Mouse (Mus musculus): ENCODE measurements around the gene Vwa5b2. TPM values are rescaled to one million over a fixed set of nuclear protein-coding genes. Genes with fewer than 3 reads are reported as not detected.
A peak's percentile ranks its signal among the peaks of the same experiment; 100 is the strongest.

The Vwa5b2 gene
- total RNA-seq, 4 experiments from 2014 or later = 0.13 TPM; not detected in 3

DNA sequence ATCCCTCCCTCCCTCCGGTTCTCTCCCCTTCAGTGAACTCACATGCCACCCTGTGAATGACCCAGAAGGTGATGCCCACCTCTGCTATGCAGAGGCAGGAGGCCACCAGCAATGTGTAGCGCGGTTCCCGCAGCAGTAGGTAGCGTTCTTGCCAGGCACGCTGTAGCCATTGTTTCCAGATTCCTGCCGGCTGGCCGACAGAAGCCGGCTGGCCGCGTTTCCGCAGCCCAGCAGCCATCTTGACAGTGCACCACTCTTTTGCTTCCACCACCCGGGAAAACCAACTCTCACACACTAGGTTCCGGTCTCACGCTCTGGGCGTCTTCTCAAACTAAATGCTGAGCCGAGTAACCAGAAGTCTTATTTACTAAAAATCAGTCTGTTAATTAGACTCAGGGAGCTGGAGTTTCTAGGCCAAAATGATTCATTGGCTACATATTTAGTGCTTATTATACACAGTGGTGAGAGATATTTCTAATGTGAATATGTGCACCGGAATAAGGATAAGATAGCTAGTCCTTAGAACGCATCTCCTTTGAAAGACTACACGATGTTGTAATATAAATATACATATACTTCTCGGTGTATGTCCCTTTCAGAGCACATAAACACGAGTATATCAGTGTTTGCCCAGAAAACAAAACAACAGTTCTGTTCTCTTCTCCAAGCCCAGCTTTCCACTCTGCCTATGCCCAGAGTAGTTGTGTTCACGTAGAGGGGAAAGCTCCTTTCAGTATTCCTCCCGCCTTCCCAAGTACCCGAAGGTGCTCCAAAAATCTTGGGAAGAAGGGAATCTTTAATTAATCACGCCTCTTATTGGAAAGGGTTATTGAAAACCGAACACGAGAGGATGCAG is 21.5 kb downstream of the Vwa5b2 start:
- DNase-seq (ENCODE audit: low spot score in 2 of 2) = peak; percentile 57 to 62

DNA sequence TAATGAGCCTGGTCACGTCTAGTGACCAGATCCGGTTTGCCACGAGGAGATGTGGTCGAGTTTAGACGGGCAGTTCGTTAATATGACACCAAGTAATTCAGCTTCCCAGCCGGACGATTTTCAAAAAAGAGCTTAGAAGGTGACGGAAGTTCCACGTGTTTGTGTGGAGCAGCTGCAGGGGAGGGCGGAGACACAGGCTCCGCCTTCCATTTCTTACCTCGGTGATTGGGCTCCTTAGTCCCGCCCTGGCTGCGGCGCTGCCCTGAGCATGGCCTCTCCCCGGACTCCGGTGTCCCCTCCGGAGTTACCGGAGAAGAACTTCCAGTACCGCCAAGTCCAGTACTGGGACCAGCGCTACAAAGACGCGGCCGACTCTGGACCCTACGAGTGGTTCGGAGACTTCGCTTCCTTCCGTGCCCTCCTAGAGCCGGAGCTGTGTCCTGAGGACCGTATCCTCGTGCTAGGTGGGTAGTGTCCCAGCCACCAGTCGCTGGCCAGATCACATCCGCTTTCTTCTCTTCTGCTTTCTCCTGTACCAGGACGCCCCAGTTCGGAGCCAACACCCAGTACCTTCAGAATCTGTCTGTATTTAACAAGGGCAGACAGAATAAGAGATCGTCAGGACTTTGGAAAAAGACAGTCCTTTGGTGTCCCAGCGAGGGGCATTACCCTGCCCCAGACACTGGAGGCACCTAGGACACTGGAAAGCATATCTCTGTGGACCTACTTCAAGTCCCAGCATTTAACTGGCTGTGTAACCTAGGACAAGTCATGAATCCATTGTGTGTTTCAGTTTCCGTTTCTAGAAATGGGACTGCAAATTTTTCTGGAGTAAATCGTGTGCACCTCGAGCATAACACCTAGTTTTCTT is 22.3 kb downstream of the Vwa5b2 start, which contains the start of the genes Eef1akmt4, Gm49333 and Alg3:
Eef1akmt4 (plus strand) TSS at position 237 of the 871 bp plus-strand sequence.
Gm49333 (plus strand) TSS at position 254 of the 871 bp plus-strand sequence.
Alg3 (minus strand) TSS at position 379 of the 871 bp plus-strand sequence.
- peak; percentile 81 to 86 for DNase-seq (ENCODE audit: low spot score in 2 of 2)

DNA sequence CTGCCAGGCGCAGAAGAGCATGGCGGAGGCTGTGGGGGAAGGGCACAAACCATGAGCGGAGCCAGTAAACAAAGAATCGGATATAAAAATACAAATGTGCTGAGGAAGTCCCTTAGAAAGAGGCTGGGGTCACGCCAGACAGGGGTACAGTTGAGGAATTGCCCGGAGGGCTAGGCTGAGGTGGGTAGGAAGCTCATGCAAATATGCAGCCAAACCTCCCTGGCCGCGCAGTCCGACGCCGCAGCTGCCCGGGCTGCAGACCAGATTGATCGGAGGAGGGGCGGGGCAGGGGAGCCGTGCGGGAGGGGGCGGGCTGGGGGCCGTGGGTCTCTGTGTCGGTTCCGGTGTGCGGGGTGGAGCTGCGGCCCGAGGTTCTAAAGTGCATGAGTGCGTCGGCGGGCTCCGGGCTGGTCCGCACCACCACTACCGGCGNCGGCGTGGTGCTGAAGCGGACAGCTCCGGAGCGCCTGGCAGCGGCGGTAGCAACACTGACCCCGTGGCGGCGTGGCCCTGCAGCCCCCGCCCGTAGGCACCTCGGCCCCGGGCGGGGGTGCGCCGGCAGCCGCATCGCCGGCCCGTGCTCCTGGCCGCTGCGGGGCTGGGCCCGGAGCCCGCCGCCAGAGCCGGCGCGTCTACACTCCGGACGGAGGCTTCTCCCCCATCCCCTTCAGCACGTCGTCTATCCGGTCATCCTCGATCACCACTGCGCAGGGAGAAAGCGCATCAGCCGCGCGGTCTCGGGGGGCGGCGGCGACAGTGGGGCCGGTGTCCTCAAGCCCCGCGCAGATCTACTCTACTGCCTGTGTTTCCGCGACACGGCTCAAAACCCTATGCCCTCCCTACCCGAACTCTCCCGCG is 30.5 kb downstream of the Vwa5b2 start:
- no peak for DNase-seq (ENCODE audit: low spot score in 2 of 2)

DNA sequence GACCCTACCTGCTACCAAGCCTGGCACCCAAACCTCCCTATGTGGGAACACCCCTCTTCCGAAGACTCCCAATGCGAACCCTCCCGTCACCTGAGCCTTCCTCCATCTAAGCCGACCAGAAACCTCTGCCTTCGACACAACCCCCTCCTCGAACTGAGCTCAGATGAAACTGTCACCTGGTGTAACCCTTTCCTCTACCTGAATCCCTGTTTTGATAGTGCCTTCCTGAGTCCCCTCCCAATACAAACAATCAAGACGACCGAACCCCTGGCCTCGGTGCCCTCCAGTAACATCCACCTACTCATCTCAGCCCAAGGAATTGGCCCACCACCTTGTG is 31.1 kb downstream of the Vwa5b2 start:
- DNase-seq (ENCODE audit: low spot score in 2 of 2) = no peak

DNA sequence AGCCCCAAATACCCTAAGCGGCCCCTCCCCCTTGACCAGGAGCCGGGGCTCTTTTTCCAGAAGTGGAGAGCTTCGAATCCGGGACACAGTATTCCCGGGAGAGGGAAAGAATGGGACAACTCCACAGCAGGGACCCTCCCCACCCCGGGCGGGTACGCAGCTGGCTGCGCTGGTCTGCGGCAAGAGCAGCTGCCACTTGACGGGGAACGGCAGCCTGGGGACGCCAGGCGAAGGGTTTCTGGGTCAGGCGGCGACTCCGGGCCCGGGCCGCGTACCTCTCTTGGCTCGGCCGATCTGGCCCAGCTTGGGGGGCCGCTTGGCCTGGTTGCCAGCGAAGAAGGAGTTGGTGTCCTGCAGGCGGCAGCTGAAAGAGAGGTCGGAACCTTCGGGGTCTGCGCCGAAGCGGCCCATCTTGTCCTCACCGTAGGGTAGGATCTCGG is 31.5 kb downstream of the Vwa5b2 start:
- DNase-seq (ENCODE audit: low spot score in 2 of 2) = no peak

DNA sequence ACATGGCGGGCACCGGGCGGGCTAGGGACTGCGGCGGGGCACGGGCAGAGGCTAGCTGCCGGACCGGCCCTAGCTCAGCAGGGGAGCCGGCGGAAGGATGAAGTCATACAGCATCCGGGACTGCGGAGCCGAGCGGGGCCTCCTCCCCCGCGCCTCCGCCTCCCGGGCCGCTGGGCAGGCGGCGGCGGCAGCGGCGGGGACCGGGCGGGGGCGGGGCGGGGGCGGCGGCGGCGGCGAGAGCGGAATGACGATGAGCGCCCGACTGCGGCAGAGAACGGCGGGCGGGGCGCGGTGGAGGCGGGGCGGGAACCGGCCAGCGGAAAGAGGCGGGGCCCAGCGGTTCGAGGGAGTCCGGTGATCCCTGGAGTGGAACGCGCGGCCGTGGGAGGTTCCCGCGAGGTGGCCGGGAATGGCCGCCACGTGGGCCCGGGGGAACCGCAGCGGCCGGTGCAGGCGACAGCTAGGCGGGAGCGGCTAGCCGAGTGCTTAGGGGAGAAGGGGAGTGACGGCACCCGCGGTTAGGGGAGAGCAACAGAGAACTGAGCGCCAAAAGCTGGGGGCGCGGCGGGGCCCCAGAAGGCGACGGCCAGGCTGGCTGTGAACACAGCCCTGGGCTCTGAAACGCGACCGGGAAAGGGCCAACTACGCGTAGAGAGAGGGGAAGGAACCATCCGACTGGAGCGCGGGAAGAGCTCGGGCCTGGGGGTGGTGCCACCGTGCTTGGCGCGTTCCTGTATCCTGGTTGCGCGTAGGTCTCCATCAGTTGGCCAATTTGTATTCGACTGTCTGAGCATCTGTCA is 32.1 kb downstream of the Vwa5b2 start, which contains the start of gene Camk2n2:
Camk2n2 (minus strand) TSS at position 97 of the 800 bp plus-strand sequence.
- peak in 1 of 2 experiments; percentile 40 for DNase-seq (ENCODE audit: low spot score in 2 of 2)

DNA sequence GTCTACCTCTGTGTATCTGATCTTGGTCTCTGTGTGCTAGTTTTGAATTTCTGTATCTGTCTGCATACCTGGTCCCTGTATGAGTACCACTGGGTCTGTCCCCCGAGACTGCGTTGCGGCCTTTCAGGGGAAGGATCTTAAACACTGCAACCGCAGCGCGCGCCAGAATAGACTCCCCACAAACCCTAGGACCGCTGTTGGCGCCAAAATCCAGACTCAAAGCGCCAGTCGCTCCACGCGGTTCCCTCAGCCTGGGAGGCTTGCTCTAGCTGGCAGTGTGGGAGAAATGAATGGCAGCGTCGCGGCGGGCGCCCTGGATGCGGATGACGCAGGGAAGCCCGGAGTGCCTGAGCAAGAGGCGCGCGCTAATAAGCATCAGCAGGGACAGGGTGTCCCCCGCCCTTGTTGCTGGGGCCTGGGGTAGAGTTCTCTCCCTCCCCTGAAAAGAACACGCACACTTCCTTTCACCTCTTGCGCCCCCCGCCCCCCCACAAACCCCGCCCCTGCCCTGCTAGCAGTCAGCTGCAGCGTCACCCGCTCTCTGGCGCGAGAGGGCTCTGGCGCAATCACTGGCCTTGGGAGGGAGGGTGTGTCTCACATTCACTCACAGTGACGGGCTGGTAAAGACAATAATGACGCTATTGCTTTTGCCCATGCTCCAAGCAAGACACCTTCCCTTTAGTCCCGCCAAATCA is 32.9 kb downstream of the Vwa5b2 start:
- no peak for DNase-seq (ENCODE audit: low spot score in 2 of 2)

DNA sequence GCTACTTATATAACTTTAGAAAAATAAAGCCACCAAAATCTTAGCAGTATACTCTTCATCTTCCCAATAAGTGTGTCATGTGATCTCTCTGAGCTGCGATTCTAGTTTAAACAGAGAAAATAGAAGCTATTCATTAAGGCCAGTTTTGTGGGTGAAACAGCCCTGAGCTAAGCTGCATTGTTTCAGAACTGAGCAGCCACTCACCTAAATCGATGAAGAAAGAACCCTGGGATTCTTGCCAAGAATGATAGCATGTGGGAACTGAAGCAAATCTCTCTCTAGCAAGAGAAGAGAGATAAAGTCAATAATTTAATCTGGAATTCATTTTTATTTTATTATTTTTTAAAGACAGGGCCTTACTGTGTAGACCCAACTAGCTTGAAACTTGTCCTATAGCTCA is 33.9 kb downstream of the Vwa5b2 start:
- DNase-seq (ENCODE audit: low spot score in 2 of 2) = no peak

DNA sequence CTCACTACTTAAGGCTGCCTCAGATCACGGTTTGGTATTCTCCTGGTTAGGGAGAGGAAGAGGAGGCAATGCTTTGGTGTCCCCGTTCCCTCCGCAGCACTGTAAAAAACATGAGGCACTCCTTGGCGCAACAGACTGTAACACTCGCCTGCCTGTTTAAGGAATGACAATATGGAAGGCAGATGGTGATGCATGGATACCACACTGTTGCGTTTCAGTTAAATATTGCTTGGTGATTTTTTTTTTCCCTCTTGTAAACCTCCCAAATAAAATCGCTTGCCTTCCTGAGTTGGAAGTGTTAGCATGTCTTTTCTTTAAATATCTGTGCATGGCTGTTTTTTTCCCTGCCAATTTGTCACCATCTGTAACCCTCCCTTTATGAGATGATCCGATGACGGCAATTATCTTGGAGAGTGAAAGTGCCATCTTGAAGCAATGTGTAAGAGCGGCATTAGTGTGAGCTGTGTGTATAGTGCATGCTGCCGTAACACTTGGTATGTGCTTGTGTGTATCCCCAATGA is 39.7 kb downstream of the Vwa5b2 start:
- no peak for DNase-seq (ENCODE audit: low spot score in 2 of 2)

DNA sequence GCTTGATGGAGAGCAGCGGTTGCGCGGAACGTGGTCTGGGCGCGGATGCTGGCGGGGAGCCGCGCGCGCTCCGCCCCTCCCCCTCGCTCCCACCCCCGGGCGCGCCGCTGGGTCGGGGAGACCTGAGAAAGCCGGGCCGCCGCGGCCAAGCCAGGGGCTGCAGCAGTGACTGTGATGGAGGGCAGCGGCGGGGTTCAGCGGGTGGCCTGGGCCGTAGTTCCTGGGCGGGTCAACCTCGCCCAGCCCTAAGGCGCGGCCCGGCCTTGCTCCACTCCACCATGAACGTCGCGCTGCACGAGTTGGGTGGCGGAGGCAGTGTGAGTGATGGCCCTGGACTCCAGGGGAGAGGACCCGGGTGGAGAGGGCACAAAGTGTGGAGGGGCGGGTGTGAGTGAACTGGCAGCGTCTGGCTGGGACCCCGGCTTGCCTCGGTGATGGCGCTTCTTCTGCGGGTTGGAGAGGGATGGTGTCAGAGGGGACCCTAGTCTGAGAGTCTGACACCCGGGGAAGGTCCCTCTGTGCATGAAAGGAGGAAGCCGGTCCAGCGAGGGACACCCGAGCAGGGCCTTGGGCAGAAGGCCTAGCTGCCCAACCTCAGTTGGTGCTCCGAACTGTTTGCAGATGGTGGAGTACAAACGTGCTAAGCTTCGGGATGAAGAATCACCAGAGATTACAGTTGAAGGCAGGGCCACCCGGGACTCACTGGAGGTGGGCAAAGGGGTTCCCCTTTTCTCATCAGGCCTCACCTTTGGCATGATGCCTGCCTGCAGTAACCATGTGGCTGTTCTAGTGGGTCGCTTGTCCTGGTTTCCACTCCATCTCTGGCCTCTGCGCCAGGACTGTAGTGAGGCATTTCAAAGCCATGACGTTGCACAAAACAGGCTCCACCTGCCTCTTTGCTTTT is 40.7 kb downstream of the Vwa5b2 start, which contains the start of gene Ece2:
Ece2 (plus strand) TSS at position 98 of the 904 bp plus-strand sequence.
- DNase-seq (ENCODE audit: low spot score in 2 of 2) = no peak

DNA sequence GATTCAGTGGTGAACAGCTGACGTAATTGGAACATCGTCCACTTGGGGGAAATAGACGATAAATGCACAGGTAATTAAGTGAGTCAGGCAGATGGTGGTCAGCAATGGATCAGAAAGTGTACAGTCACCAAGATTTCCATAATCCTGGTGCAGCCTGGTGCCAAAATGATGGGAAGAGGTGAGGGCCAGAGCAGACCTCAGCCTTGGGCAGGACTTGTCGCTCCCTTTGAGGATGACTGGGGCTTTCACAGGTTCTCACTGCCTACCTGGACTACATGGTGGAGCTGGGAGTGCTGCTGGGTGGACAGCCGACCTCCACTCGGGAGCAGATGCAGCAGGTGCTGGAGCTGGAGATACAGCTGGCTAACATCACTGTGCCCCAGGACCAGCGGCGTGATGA is 48.1 kb downstream of the Vwa5b2 start:
- no peak for DNase-seq (ENCODE audit: low spot score in 2 of 2)

DNA sequence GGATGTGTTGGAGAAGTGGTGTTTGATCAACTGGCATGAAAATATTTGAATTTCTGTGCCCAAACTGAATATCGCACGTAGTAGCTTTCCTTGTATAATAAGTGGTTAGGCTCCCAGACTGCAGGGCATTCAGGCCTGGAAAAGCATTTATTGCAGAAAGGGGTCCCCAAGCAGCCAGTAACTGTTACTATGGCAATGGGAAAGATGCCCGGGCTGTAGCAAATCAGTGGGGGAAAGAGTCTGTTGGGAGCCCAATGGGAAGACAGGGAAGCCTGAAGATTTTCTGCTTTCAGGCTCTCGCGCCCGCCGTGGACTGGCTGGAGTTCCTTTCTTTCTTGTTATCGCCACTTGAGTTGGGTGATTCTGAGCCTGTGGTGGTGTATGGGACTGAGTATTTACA is 49.1 kb downstream of the Vwa5b2 start:
- DNase-seq (ENCODE audit: low spot score in 2 of 2) = no peak

DNA sequence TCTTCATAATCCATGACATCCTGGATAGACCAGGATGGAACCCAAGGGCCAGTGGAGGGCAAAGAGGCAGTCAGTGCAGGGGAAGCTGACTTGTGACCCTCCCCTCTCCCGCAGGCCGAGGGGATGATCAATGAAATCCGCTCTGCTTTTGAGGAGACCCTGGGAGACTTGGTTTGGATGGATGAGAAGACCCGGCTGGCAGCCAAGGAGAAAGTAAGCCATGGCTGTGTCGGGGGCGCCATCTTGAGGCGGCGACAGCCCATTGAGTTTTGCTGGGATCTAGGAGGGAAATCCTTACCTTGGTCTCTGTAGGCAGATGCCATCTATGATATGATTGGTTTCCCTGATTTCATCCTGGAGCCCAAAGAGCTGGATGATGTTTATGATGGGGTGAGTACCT is 52.9 kb downstream of the Vwa5b2 start:
- DNase-seq (ENCODE audit: low spot score in 2 of 2) = peak; percentile 39 to 49

DNA sequence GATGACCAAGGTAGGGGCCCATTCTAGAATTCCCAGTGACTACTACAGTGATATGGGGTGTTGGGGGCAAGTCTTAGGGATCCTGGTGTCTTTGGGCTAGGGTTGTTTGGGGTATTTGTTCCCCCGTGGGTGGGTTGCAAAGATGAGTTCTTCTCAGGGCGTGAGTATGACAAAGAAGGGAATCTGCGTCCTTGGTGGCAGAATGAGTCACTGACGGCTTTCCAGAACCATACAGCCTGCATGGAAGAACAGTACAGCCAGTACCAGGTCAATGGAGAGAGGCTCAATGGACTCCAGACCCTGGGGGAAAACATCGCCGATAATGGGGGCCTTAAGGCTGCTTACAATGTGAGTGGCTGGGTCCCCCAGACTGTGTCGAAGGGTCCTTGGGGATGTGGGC is 54.6 kb downstream of the Vwa5b2 start:
- DNase-seq (ENCODE audit: low spot score in 2 of 2) = no peak

DNA sequence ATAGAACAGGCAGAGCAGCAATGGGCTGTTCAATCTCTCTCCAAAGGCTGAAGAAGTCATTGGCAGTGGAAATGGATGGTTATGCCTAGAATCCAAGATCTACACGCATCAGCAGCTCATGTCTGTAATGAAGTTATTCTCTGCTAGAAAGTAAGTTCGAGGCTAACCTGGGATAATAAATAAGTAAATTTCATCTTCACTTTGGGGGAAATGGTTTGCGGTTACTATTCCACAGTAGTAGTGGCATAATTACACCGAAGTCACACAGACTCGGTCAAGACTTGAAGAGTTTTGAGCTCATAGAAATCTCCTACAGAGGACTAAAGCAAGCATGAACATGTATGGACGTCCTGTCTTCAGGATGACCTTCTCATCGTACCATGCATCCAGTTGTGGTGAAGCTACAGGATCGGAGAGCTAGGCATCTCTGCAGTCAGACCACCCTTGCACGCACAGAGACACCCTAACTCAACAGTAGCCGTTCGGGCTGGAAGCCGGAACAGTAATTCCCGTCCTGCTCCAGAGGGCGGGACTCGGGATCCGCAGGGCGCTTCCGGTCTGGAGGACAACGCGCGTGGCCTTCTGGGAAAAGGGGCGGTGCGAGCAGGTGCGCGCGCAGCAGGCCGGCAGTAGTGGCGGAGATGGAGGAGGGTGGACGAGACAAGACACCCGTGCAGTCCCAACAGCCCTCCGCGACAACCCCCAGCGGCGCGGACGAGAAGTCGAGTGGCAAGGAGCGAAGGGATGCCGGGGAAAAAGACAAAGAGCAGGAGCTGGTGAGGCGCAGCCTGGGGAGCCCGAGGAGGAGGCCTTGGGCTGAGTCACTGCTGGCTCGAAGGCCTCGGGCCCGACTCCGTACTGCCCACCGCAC is 62.0 kb downstream of the Vwa5b2 start, which contains the start of gene Psmd2:
Psmd2 (plus strand) TSS at position 577 of the 871 bp plus-strand sequence.
- DNase-seq (ENCODE audit: low spot score in 2 of 2) = peak; percentile 90 to 94

DNA sequence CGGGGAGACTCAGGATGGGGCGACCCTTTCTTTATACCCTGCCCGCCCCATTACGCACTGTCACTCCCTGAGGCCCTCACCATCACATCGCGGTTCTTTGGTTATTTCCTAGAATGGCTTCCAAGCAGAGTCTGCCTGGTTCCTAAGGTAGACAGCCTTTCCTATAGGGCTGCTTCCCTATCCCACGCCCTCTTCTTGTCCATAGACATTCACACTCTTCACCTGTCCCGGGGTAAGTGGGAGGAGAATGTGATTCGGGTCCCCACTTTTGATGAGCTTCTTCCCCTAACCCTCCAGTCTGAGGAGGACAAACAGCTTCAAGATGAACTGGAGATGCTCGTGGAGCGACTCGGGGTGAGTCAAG is 62.7 kb downstream of the Vwa5b2 start:
- no peak for DNase-seq (ENCODE audit: low spot score in 2 of 2)

DNA sequence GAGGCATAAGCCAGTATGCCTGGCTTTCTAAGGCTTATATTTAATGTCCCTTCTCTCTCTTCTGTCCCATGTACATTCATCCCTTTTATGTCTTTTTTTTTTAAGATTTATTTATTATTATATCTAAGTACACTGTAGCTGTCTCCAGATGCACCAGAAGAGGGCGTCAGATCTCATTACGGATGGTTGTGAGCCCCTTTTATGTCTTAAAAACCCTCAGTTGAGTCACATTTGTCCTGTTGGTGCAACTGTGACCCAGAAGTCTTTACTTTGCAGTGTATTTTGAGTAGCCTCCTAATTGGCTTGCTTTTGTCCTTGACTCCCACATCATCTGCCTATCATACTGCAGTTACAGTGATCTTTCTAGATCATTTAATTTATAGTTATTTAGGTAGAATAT is 64.0 kb downstream of the Vwa5b2 start:
- no peak for DNase-seq (ENCODE audit: low spot score in 2 of 2)
